Mouse (Mus musculus): Measurements from ENCODE around the gene Clrn2.
A peak's percentile ranks its signal among the peaks of the same experiment; 100 is the strongest.

The Clrn2 gene

GRCm38 (mm10) chr5:45454456-45454855, 905 bp downstream of the Clrn2 start:
- no peak for DNase-seq

- no peak for DNase-seq
These were observed 19.4 kb downstream of the Clrn2 start for GRCm38 (mm10) chr5:45472880-45473450.

- DNase-seq, result no peak
These were observed 20.0 kb downstream of the Clrn2 start for GRCm38 (mm10) chr5:45473521-45473920.

- DNase-seq, result peak; percentile 28
These were observed 20.7 kb downstream of the Clrn2 start for GRCm38 (mm10) chr5:45474215-45474614.

GRCm38 (mm10) chr5:45474758-45475157, 21.2 kb downstream of the Clrn2 start:
- DNase-seq, result no peak

GRCm38 (mm10) chr5:45475771-45476170, 22.2 kb downstream of the Clrn2 start:
- no peak for DNase-seq

- no peak for DNase-seq
These were observed 22.7 kb downstream of the Clrn2 start for GRCm38 (mm10) chr5:45476288-45476687.

GRCm38 (mm10) chr5:45477601-45478000, 24.1 kb downstream of the Clrn2 start:
- DNase-seq, result no peak

- DNase-seq, result no peak
These were observed 26.5 kb downstream of the Clrn2 start for GRCm38 (mm10) chr5:45480066-45480465.

GRCm38 (mm10) chr5:45481125-45481524, 27.6 kb downstream of the Clrn2 start:
- no peak for DNase-seq

GRCm38 (mm10) chr5:45482607-45483006, 29.1 kb downstream of the Clrn2 start:
- no peak for DNase-seq

GRCm38 (mm10) chr5:45483654-45484053, 30.1 kb downstream of the Clrn2 start:
- DNase-seq, result no peak

- no peak for DNase-seq
These were observed 38.2 kb downstream of the Clrn2 start for GRCm38 (mm10) chr5:45491776-45492175.

GRCm38 (mm10) chr5:45493191-45494092, 39.9 kb downstream of the Clrn2 start, which contains the start of gene Lap3:
Gene Lap3, plus strand, starts transcription at chr5:45493374.
- peak; percentile 94 for DNase-seq

- no peak for DNase-seq
These were observed 40.7 kb downstream of the Clrn2 start for GRCm38 (mm10) chr5:45494093-45494755.

GRCm38 (mm10) chr5:45495429-45495975, 42.0 kb downstream of the Clrn2 start:
- no peak for DNase-seq

GRCm38 (mm10) chr5:45496042-45496441, 42.5 kb downstream of the Clrn2 start:
- DNase-seq, result no peak

GRCm38 (mm10) chr5:45496479-45496878, 42.9 kb downstream of the Clrn2 start:
- no peak for DNase-seq

GRCm38 (mm10) chr5:45496930-45497550, 43.5 kb downstream of the Clrn2 start:
- no peak for DNase-seq

- DNase-seq, result no peak
These were observed 44.0 kb downstream of the Clrn2 start for GRCm38 (mm10) chr5:45497564-45497963.

- DNase-seq, result no peak
These were observed 56.5 kb downstream of the Clrn2 start for GRCm38 (mm10) chr5:45510071-45510470.

- DNase-seq, result no peak
These were observed 59.4 kb downstream of the Clrn2 start for GRCm38 (mm10) chr5:45512908-45513307.

GRCm38 (mm10) chr5:45513511-45513910, 60.0 kb downstream of the Clrn2 start:
- no peak for DNase-seq
